Mouse (Mus musculus) frontal cortex, postnatal 36 days (tissue): ENCODE measurements around the gene Ggct.

Source experiments
- DNase-seq, 2 experiments: peaks; one replicate each; pipeline ENCODE4 v3.0.0; 2022; ENCODE audit warnings: low spot score in 2 of 2

Gene Ggct

DNA sequence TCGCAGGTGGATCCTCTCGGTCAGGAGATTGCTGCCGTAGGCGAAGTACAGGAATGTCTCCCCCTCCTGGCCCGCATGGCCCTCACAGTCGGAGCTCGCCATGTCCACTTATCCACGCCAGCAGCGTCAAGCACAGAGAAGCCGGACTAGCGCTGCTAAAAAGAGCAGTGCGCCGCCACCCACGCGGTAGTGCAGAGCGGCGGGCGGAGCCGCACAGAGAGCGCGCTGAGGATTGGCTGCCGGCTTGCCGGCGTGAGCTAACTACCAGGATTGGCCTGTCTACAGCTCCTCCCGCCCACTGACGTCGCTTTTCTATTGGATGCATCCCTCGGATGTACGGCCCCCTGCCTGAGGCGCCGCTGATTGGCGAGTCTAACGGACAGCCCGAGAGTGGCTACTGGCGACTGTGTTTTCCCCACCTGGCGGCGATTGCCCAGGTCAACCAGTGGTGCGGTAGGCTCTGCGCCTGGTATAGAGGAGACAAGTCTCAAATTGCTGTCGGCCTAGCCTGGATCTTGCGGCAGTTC lies at the start of gene Ggct:
Gene Ggct (minus strand): TSS at position 217 of the 527 bp plus-strand sequence.
- peak; percentile 93 to 98 for DNase-seq

DNA sequence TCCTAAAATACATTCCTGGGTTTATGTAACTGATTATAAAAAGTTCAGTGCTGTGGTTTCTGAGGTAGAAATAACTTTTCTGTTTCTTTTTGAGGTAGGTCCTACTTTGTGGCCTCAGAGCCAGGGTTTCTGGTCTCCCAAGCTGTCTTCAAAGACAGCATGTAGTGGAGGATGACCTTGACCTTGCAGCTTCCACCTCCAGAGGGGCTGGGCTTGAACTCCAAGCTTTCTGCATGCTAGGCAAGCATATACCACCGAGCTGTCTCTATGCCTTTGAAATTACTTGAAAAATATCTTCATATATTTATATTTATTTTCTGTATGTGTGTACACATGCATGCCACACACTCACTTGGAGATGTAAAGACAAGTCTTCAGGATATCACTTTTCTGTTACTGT lies 47.3 kb upstream of the Ggct start:
- no peak for DNase-seq

DNA sequence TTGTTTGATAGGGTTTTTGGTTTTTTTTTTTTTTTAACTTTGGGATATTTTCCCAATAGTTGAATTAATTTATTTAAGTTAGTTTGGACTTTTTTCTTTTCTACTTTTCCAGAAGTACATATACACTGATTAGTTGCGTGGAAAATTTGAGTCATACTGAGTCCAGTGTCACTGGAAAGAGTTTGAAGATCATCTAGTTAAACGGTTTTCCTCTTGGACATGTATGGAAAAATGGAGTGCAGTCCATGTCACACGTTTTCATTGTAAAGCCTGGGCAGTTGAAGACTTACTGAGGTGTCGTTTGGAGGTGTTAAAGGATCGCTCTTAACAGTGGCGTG lies 46.7 kb upstream of the Ggct start:
- DNase-seq: no peak

DNA sequence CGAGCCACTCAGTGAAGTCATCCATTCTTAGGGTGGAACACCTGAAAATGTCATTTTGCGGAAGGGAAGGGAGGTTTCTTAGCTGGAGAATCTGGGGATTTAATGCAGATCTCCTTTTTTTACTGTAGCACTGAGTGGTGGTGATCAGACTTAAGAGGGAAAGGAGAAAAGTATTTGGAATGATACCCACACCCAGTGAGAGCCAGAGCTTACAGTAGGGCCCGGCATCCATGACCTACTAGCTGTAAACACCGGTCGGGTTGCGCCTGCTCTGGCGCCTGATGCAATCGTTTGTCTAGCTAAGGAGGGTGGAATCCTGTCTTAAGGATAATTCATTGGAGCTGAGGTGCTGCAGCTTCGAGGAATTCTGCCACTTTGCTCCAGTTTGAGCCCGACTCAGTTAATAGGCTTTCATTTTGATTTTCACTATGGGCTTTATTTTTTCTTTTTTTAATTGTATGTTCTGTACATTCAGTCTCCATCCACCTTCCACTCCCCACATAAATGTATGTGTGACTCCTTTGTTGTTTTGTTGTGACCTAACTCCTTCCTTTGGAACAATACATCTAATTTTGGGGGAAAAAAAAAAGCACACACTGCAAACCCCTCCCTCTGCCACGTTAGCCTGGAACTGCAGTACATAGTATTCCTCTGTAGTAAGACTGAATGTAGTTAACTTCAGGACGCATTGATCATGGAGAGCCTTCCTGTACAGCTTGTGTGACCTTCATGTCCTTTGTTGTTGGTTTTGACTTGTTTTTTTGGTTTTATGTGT lies 46.1 kb upstream of the Ggct start:
- DNase-seq: peak in 1 of 2 experiments; percentile 19

DNA sequence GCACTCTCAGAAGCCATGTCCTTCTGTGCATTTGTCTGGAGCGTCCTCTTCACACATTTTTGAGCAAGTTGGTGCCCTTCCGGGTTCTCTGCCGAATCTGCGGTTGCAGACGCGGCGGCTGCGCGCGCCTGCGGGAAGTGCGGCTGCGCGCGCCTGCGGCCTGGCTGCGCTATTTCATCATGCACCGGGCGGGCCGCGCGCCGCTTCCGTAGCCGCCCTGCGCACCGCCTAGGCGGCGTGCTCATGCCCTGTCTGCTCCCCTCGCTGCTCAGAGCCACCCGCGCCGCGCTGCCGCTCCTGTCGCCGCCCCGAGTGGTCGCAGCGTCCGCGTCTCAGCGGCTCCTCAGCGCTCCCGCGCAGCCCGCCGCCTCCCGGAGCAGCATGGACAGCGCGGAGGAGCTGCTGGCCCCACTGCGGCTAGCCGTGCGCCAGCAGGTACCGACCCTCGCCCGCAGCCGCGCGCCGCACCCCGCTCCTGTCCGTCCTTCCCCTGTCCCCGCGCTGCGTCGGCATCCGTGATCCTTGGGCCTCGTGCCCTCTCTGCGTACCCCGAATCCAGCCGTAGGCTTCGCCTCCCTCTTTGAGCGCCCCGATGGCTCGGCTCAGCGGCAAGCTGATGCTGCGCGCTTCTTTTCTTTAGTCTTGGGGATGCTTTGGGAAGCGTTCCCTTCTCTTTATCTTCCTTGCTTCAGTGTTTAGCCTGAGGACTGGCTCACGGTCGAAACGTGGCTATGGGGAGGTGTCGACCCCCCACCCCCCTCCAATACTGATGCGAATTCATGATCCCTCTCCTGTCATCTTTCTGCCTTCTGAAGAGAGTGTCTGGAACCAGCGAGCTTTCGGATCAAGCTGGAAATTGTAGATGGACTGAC lies 45.3 kb upstream of the Ggct start, which contains the start of gene Gars:
Gene Gars (plus strand): TSS at position 209 of the 872 bp plus-strand sequence.
- peak; percentile 88 to 89 for DNase-seq

DNA sequence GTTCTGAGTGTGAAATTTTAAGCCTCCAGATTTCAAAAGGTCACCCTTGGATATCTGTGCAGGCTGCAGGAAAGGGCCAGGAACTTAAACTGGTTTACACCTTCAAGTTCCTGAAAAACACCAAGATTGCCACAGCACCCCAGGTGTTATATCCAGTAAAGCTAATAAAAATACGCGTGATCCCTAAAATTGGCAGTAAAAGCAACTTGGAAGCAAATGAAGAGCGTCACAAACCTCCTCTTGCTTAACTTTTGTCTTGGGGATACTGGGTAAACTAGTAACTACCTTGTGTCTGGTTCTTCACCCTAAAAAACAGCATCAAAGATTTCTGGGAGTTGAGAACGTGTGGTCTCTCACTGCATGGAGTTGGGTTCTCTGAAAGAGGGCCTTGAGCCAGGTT lies 44.0 kb upstream of the Ggct start:
- DNase-seq: no peak

DNA sequence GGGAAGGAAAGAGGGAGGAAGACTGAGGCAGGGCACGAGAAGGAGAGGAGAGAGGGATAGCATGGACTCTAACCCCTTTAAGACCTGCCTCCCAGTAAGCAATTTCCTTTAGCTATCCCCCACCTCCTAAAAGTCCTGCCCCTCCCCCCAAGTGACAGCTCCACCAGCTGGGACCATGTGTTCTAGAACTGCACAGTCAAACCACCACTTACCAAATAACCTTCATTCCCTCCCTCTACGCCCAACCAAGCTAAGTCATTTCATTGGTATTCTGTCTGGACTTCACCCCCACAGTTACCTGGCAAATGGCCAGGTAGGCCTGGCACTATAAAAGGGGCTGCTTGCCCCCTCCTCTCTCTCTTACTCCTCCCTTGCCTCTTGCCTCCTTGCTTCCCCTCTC lies 34.9 kb upstream of the Ggct start:
- no peak for DNase-seq

DNA sequence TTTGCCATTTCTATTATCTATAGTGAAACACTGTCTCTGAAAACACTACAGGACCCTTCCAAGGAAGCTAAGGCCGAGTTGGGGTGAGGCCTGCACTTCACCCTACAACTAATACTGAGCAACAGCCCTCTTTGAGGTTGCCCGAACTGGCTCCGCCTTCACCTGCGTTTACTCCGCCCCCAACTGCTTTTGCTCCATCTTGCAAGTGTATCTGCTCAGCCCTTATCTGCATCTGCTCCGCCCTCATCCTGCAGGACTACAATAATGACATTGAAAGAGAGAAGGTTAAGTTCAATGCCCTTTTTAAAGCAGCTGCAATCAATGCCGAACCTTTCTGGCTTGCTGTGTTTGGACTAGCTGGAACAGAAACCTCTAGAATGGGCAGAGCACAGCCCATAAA lies 29.1 kb upstream of the Ggct start:
- DNase-seq: no peak

DNA sequence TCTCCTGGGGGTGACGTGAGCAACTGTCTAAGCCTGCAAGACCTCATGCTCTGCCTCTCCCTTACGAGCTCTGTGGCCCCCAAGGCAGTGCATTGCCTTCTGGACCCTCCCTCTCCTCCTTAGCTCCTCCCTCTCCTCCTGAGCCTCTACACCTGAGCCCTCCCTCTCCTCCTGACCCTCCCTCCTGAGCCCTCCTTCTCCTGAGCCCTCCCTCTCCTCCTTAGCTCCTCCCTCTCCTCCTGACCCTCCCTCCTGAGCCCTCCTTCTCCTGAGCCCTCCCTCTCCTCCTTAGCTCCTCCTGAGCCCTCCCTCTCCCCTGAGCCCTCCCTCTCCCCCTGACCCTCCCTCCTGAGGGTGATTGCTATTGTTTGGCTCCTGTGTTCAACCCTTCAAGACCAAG lies 25.7 kb upstream of the Ggct start:
- DNase-seq: no peak

DNA sequence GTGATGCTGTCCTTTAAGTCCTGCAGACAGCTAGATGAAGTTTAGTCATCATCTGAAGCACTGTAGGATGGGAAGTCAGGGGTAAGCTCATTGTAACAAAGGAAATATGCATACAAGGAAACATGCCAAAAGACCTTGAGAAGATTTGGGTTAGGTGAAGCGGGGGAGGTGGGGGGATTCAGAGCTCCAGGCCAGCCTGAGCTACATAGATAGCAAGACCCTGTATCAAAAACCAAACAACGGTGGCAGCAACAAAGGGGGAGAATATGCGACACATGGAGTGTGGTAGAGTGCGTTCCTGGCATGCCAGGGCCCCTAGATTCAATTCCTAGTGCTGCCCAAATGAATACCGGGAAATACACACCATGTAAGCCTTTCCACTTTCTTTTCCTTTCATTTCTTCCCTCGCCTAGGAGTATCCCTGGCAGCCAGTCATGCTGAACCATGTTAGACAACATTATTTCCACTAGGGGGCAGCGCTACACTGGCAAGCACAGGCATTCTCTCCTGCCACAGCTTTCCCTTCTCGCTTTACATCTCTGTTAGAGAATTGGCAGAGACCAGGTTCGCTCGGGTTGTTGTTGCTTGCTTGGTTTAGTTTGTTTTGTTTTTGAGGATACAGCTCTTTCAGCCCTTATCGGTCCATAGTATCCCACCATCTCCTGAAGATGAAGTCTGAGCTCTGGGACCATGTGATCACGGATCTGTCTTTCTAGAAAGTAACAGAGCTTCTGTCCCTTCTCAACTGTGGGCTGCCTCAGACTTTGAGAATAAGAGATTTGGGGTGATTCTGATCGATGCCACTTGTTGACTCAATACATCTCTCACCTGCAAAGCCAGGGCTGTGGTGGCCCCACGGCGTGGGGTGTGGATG lies 24.2 kb upstream of the Ggct start:
- DNase-seq: peak; percentile 43 to 67

DNA sequence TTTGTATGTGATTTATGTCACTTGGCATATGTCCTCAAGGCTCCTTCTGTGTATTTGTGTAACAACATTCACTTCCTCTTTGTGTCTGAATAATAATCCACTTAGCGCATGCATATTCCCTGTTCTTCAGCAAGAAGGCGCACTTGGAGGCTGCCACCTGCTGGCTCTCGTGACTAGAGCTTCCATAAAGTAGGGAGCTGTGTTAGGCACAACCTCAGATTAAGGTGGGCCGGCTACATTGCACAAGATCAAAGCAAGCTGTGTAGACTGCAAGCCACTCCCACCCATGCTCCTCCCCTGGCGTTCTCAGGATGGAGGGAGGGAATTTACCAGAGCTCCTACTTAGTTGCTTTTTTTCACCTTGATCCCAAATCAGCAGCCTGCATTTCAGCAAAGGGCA lies 23.5 kb upstream of the Ggct start:
- DNase-seq: peak; percentile 29 to 60

DNA sequence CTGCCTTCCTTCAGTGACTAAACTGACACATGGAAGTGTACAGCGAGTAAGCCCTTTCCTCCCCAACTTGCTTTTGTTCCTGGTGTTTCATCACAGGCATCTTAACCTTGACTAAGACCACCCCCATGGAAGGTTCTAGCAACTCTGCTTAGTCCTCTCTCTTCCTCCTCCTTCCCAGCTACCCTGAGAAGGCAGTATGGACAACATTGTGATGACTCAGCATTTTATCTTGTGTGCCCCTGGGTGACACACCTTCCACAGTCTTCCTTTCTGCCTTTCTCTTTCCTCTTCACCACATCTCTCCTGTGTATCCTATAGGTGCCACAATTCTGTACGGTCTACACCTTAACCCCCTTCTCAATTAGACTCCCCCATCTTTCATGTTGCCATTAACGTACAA lies 21.4 kb upstream of the Ggct start:
- DNase-seq: no peak

DNA sequence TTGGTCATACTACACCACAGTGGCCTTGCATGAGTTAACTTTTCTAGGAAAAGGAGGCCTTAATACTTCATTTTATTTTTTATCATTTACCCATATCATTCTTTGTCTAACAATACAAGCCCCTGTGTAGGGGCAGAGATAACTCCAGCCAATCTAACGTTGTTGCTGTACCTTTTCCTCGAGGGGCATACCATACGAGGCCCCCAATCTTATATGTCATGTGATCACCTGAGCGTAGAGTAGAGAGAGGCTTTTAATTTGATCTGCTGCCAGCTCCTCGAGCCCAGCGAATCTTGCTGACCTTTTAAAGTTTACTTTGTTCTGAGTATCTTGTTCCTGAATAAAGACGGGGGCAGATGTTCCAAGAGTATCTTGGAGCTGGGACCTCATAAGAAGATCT lies 19.8 kb upstream of the Ggct start:
- no peak for DNase-seq

DNA sequence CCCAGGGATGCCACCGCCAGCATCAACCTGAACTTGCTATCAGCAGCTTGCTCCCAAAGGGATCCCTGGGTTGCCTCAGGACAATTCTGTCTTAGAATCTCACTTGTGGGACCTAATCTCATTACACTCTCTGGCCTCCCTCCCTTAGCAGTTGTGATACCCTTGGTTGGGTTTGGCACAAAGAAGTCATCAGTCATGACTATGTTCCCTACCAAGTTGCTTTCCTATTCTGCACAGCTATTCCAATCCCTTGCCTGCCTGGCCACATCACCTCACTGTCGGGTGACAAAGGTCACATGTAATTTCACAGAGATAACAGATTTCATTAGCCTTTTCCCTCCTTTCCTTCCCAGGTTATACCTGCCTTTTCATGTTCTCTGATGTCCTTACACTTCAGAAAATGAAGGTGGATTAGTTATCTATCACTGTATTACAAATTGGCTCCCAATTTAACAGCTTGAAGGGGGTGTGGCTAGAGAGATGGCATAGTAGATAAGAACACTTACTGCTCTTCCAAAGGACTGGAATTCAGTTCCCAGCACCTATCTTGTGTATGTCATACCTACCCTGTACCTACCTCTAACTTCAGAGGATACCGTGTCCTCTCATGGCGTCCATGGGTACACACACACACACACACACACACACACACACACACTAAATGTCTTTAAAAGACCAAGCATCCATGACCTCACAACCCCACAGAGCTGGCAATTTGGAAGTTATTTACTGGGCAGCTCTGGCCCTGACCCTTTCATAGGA lies 17.8 kb upstream of the Ggct start:
- DNase-seq: no peak

DNA sequence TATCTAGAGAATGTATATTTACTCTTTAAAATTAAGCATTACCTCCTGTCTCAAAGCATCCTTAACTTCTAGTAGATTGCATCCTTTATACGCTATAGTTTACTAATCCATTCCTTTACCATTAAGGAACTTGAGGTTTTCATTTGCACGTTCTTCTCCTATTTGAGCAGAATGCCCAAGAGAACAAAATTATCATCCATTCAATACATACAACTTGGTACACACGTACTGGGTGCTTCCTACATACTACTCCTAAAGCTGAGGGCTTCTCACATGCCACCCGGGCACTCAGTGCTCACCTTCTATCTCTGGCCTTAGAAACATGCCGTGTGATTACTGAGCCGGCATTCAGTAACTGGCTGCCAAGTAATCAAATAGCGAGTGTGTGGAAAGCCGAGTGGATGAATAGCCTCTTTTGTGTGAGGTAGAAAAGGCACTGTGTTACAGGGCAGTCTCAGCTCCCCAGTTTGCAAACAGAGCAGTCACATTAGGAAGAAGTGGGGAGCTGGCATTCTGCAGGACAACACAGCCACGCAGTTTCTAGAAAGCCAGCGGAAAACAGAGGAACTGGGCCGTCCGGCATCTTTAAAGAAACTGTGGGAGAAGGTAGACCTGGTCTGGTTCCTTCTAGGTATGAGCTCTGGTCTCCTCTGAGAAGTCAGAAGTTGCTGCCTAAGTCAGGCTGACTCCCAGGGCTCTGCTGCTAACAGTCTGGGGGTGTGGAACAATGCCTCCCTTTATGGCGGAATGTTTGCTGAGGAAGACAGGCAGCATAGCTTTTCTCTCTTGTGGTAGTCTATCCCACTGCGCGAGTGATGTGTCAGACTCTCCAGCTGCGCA lies 16.9 kb upstream of the Ggct start:
- DNase-seq: peak in 1 of 2 experiments; percentile 17

DNA sequence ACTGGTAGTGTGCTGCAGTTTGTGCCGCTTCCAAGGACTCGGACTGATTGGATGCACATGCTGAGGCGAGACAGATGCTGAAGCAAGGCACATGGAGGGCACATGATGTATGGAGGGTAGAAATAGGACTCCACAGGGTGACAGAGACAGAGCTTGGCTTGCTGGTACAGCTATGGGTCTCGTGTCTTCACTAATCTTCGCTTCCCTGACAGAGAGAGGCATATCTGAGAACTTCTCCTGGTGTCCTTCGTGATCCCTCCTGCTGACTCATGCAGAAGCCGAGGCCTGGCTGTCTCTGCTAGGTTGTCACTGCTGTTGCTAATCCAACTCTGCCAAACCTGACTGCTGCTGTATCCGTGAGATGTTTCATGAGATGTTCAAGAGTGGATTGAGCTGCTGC lies 15.7 kb upstream of the Ggct start:
- DNase-seq: no peak

DNA sequence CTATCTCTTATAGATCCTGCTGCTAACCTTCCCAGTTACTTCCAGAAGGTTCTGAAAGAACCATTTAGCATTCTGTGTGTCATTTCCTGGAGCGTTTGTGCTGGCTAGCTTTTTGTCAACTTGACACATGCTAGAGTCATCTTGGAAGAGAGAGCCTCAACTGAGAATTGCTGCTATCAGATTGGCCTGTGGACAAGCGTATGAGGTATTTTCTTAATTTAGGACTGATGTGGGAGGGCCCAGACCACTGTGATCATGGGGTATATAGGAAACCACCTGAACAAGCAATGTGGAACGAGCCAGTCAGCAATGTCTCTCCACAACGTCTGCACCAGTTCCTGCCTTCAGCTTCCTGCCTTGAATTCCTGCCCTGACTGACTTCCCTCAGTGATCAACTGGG lies 10.8 kb upstream of the Ggct start:
- no peak for DNase-seq

DNA sequence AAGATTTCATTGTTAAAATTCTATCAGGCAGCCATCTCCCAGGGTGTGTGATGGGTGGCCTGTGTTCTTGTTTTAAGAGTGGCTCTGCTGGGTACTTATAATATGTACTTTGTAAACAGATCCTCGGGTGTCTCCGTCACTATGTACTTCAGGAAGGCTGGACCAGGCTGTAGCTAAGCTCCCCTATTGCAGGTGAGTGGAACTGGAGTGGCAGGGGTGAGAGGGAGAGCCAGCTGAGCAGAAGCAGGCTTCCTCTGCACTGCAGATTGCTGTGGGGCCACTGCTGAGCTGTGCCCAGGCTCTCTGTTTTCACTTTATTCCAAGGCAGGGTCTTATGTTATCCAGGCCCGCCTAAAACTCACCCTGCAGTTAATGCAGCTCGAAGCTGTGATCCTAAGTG lies 9.7 kb upstream of the Ggct start:
- DNase-seq: no peak

DNA sequence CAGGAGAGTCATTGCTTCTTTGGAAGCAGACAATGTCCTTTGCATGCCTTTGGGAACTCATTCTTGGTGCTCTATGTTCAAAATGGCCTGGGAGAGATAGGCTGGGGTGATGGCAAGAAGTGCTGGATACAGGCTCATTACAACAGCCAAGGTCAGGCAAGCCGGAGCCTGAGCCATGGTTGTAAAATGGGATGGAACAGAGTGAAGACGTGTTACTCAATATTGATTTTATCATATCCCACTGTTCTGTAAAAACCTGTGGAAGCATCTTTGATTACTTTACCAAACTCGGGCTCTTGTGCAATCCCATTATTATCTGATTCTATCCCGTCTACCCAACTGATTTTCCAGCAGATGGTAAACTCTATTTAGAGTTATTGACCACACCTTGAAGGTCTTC lies 8.6 kb upstream of the Ggct start:
- no peak for DNase-seq

DNA sequence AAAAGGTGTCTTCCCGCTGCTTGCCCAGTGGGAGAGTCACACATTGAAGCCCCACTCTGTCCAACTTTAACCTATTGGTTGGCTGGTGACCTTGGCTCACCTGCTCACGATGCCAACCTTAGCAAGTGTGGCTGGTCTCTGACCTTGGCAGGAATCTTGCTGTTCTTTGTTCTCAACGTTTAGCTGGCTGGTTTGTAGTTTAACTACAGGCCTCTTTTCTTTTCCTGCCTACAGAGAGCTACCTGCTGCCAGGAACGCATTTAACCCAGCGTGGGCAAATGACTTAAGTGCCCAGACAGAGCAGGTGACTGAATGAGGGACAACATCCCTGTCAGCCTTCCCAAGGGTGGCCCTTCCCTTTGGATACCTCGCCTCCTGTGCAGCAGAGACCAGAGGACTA lies 5.0 kb upstream of the Ggct start:
- DNase-seq: no peak
